Mouse (Mus musculus): ENCODE data around the gene Tnnc1.

Gene Tnnc1

GRCm38 (mm10) chr14:31208084-31208483, at the start of gene Tnnc1:
Gene Tnnc1, plus strand, starts transcription at chr14:31208312.
- no peak for DNase-seq

GRCm38 (mm10) chr14:31160196-31161150, 47.6 kb upstream of the Tnnc1 start:
- DNase-seq: no peak

- DNase-seq: no peak
Observed at GRCm38 (mm10) chr14:31161191-31161590, 46.9 kb upstream of the Tnnc1 start.

GRCm38 (mm10) chr14:31161638-31162037, 46.5 kb upstream of the Tnnc1 start:
- no peak for DNase-seq

- no peak for DNase-seq
Observed at GRCm38 (mm10) chr14:31164067-31164466, 44.0 kb upstream of the Tnnc1 start.

- DNase-seq: no peak
Observed at GRCm38 (mm10) chr14:31165010-31165409, 43.1 kb upstream of the Tnnc1 start.

GRCm38 (mm10) chr14:31165458-31165857, 42.7 kb upstream of the Tnnc1 start:
- no peak for DNase-seq

GRCm38 (mm10) chr14:31165991-31166630, 42.0 kb upstream of the Tnnc1 start:
- no peak for DNase-seq

GRCm38 (mm10) chr14:31166827-31167226, 41.3 kb upstream of the Tnnc1 start:
- no peak for DNase-seq

- DNase-seq: no peak
Observed at GRCm38 (mm10) chr14:31168425-31168824, 39.7 kb upstream of the Tnnc1 start, which contains the start of gene Stab1. Gene Stab1, minus strand, starts transcription at chr14:31168641.

GRCm38 (mm10) chr14:31169508-31169907, 38.6 kb upstream of the Tnnc1 start:
- no peak for DNase-seq

GRCm38 (mm10) chr14:31170963-31171362, 37.1 kb upstream of the Tnnc1 start:
- DNase-seq: no peak

GRCm38 (mm10) chr14:31171386-31171785, 36.7 kb upstream of the Tnnc1 start:
- DNase-seq: no peak

GRCm38 (mm10) chr14:31171821-31172220, 36.3 kb upstream of the Tnnc1 start:
- DNase-seq: no peak

GRCm38 (mm10) chr14:31172781-31173455, 35.2 kb upstream of the Tnnc1 start:
- DNase-seq: no peak

GRCm38 (mm10) chr14:31173537-31173936, 34.6 kb upstream of the Tnnc1 start:
- no peak for DNase-seq

- no peak for DNase-seq
Observed at GRCm38 (mm10) chr14:31177287-31177686, 30.8 kb upstream of the Tnnc1 start.

GRCm38 (mm10) chr14:31177715-31178114, 30.4 kb upstream of the Tnnc1 start:
- DNase-seq: no peak

- DNase-seq: no peak
Observed at GRCm38 (mm10) chr14:31179677-31180365, 28.3 kb upstream of the Tnnc1 start.

GRCm38 (mm10) chr14:31181512-31181911, 26.6 kb upstream of the Tnnc1 start:
- no peak for DNase-seq

GRCm38 (mm10) chr14:31182786-31183290, 25.3 kb upstream of the Tnnc1 start:
- no peak for DNase-seq

- DNase-seq: no peak
Observed at GRCm38 (mm10) chr14:31183541-31183940, 24.6 kb upstream of the Tnnc1 start.

GRCm38 (mm10) chr14:31184195-31184594, 23.9 kb upstream of the Tnnc1 start:
- DNase-seq: no peak

All from right cerebral cortex, adult 18-20 months (tissue).